Mouse (Mus musculus) bone marrow, adult 2 months (tissue): ENCODE data around the gene Smim8.

Source experiments
- CTCF ChIP-seq: fragments of 200-500 bp; IDR thresholded peaks from 2 replicates; pipeline ENCODE4 v1.5.1; 2011; ENCODE audit warnings: low read length, control low read depth; ENCODE audit not compliant: control insufficient read depth, insufficient read depth
- POLR2A ChIP-seq: fragments of 200-500 bp; IDR thresholded peaks from 2 replicates; pipeline ENCODE4 v1.6.1; 2011; ENCODE audit warnings: low read depth, mild to moderate bottlenecking, control low read depth, low read length, borderline replicate concordance; ENCODE audit not compliant: control insufficient read depth

DNA sequence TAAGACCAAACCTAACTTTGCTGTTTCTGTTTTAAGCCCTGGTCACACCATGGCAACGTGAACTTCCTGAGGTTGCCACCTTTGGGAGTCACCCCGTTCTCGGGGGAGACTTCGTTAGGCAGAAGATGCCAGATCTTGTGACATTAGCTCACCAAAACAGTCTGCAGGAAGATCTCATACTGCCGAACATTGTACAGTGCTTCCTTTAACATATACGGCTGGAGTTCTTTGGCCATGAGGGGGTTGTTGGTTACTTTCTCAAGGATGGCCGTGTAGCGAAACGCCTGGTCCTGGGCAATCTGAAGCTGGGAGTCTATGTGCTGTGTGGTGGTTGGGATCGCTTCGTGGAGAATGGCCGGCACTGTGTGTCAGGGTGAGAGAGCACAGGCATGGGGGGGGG lies 58.8 kb downstream of the Smim8 start:
- no peak for TF ChIP-seq CTCF
- TF ChIP-seq POLR2A, result no peak
